Mouse (Mus musculus) spleen, postnatal 4 days (tissue): ENCODE measurements around the gene Nlrp9b.
"Not testable (repeated sequence)": the region's sequence is repeated elsewhere in the genome, so short reads cannot be mapped to it uniquely, and the experiment has no call there.

Source experiments
- DNase-seq, 2 experiments: peaks; one replicate each; pipeline ENCODE4 v3.0.0; 2022; ENCODE audit warnings: low spot score in 2 of 2

Nlrp9b gene

DNA sequence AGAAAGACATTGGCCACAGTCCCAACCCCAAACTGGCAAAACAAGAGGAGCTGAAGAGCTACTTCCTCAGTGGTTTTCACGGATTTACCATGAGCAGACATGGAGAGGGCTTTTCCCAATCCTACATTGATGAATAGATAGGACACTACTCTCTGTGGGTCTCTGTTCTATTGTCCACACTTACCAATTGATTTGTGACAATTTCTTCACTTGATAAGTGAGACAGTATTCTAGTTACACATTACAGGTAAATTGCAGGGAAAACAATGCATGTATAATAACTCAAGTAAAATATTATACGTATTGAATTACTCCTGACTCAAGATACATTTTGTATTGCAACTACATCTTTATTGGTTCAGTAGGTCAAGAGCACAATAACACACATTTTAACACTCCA lies 131.2 kb downstream of the Nlrp9b start, which contains the start of gene Gm16442:
Gm16442 (minus strand) TSS at position 101 of the 400 bp plus-strand sequence.
- not testable (repeated sequence) for DNase-seq
